Mouse (Mus musculus): ENCODE results near the gene Ccdc88c.

DNA sequence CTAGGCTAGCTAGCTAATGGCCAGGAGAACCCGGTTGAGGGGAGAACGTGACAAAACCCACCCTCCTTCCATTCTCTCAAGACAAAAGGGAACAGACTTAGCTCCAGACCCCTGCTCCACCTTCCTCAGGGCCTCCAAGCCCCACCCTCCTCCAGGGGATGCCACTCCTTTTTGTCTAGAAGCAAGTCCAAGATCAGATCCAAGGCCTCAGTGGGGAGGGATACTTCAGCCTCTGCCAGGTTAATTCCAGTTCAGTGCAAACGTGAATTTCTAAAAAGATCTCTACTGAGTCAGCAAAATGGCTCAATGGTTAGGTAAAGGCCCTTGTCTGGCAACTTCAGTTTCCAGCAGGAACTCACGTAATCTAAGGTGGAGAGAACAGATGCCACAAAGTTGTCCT is 20.2 kb downstream of the Ccdc88c start:
- TF ChIP-seq CTCF (IDR thresholded peaks at IDR 0.05; ENCODE audit: low read depth) (no peak), EP300 (IDR thresholded peaks at IDR 0.05; ENCODE audit: low read depth) (no peak)

All from liver, embryonic 14.5 days (tissue).